Mouse (Mus musculus): ENCODE measurements around the gene Gcm1. TPM values are rescaled to one million over a fixed set of nuclear protein-coding genes. Genes with fewer than 3 reads are reported as not detected.
A peak's percentile ranks its signal among the peaks of the same experiment; 100 is the strongest.

The Gcm1 gene
- polyA plus RNA-seq, 1 experiment from 2014 or later: not detected

GRCm38 (mm10) chr9:78101431-78101830, 49.7 kb downstream of the Gcm1 start:
- no peak for ATAC-seq (replicated peaks; ENCODE audit: insufficient number of reproducible peaks, insufficient read depth, low FRiP score, low read depth)
- Histone ChIP-seq H3K36me3 (peaks cover 46% of the 10 kb centered on the region), H3K27me3 (no peaks in the 10 kb centered on the region), H3K4me1 (replicated peaks) (peaks cover 10% of the 10 kb centered on the region), H3K4me3 (no peak overlapping the region), H3K4me2 (no peak overlapping the region), H3K9ac (no peak overlapping the region), H3K27ac (no peak overlapping the region), H3K9me3 (replicated peaks) (no peaks in the 10 kb centered on the region; the same call in 1 of the 2 replicates)
- WGBS: 55% methylated on average over 4 of the region's 4 CpGs

- H3K4me1 ChIP-seq (replicated peaks): peaks cover 20% of the 10 kb centered on the region
- 90% methylated on average over 8 of the region's 8 CpGs for whole genome bisulfite sequencing
- H3K36me3 ChIP-seq: peaks cover 21% of the 10 kb centered on the region; the same call in 1 of the 2 replicates
- no peak overlapping the region for H3K9ac ChIP-seq
- no peak overlapping the region for H3K27ac ChIP-seq
- H3K27me3 ChIP-seq: no peaks in the 10 kb centered on the region
- H3K4me2 ChIP-seq: no peak overlapping the region
- H3K4me3 ChIP-seq: no peak overlapping the region
- no peak for ATAC-seq (replicated peaks; ENCODE audit: insufficient number of reproducible peaks, insufficient read depth, low FRiP score, low read depth)
- H3K9me3 ChIP-seq (replicated peaks): no peaks in the 10 kb centered on the region
Measured at GRCm38 (mm10) chr9:78103965-78104560, 52.3 kb downstream of the Gcm1 start.

- H3K4me2 ChIP-seq: no peak overlapping the region
- H3K27ac ChIP-seq: no peak overlapping the region
- no peak overlapping the region for H3K4me3 ChIP-seq
- ATAC-seq (replicated peaks; ENCODE audit: insufficient number of reproducible peaks, insufficient read depth, low FRiP score, low read depth): no peak
- no peak overlapping the region for H3K9ac ChIP-seq
- H3K27me3 ChIP-seq: no peaks in the 10 kb centered on the region
- H3K9me3 ChIP-seq (replicated peaks): no peaks in the 10 kb centered on the region
- H3K4me1 ChIP-seq (replicated peaks): peaks cover 26% of the 10 kb centered on the region
- WGBS: 83% methylated on average over 6 of the region's 6 CpGs
- H3K36me3 ChIP-seq: peaks cover 15% of the 10 kb centered on the region; the same call in 1 of the 2 replicates
Measured at GRCm38 (mm10) chr9:78104973-78105372, 53.2 kb downstream of the Gcm1 start.

- ATAC-seq (replicated peaks; ENCODE audit: insufficient number of reproducible peaks, insufficient read depth, low FRiP score, low read depth): no peak
- Histone ChIP-seq H3K36me3 (peaks cover 10% of the 10 kb centered on the region; the same call in 1 of the 2 replicates), H3K4me1 (replicated peaks) (peaks cover 26% of the 10 kb centered on the region), H3K4me2 (no peak overlapping the region), H3K27me3 (no peaks in the 10 kb centered on the region), H3K9me3 (replicated peaks) (no peaks in the 10 kb centered on the region), H3K9ac (0 out of 2 replicates have a peak overlapping the region, but pooled peaks have one; percentile 8), H3K27ac (no peak overlapping the region), H3K4me3 (no peak overlapping the region)
- WGBS: 60% methylated on average over 6 of the region's 6 CpGs
Measured at GRCm38 (mm10) chr9:78105501-78105932, 53.8 kb downstream of the Gcm1 start.

GRCm38 (mm10) chr9:78106821-78107220, 55.1 kb downstream of the Gcm1 start:
- 83% methylated on average over 4 of the region's 4 CpGs for WGBS
- Histone ChIP-seq H3K4me1 (replicated peaks) (peaks cover 26% of the 10 kb centered on the region), H3K27ac (no peak overlapping the region), H3K36me3 (no peaks in the 10 kb centered on the region), H3K4me2 (peak overlapping the region; percentile 83; the same call in 1 of the 2 replicates), H3K4me3 (no peak overlapping the region; the same call in 1 of the 2 replicates), H3K9ac (no peak overlapping the region), H3K27me3 (no peaks in the 10 kb centered on the region), H3K9me3 (replicated peaks) (no peaks in the 10 kb centered on the region)
- ATAC-seq (replicated peaks; ENCODE audit: insufficient number of reproducible peaks, insufficient read depth, low FRiP score, low read depth): no peak

- Histone ChIP-seq H3K36me3 (no peaks in the 10 kb centered on the region), H3K4me2 (peak overlapping the region; percentile 83), H3K9me3 (replicated peaks) (no peaks in the 10 kb centered on the region), H3K27me3 (no peaks in the 10 kb centered on the region), H3K27ac (peak overlapping the region; percentile 96), H3K4me1 (replicated peaks) (peaks cover 26% of the 10 kb centered on the region), H3K4me3 (peak overlapping the region; percentile 91), H3K9ac (peak overlapping the region; percentile 91)
- 15% methylated on average over 6 of the region's 6 CpGs for WGBS
- ATAC-seq (replicated peaks; ENCODE audit: insufficient number of reproducible peaks, insufficient read depth, low FRiP score, low read depth): no peak
Measured at GRCm38 (mm10) chr9:78107582-78107911, 55.8 kb downstream of the Gcm1 start.

GRCm38 (mm10) chr9:78107912-78108795, 56.4 kb downstream of the Gcm1 start:
- Histone ChIP-seq H3K9ac (peak overlapping the region; percentile 91), H3K4me2 (peak overlapping the region; percentile 83), H3K4me3 (peak overlapping the region; percentile 91), H3K27me3 (no peaks in the 10 kb centered on the region), H3K4me1 (replicated peaks) (peaks cover 26% of the 10 kb centered on the region), H3K9me3 (replicated peaks) (no peaks in the 10 kb centered on the region), H3K36me3 (no peaks in the 10 kb centered on the region), H3K27ac (peak overlapping the region; percentile 96)
- peak; percentile 76 for ATAC-seq (replicated peaks; ENCODE audit: insufficient number of reproducible peaks, insufficient read depth, low FRiP score, low read depth)
- WGBS: 1% methylated on average over 87 of the region's 88 CpGs

- Histone ChIP-seq H3K4me3 (peak within 1 kb of the TSS; percentile 91), H3K4me2 (peak within 1 kb of the TSS; percentile 83), H3K9me3 (replicated peaks) (no peaks in the 10 kb centered on the region), H3K36me3 (no peaks in the 10 kb centered on the region), H3K27ac (peak within 1 kb of the TSS; percentile 96), H3K9ac (peak within 1 kb of the TSS; percentile 91), H3K27me3 (no peaks in the 10 kb centered on the region), H3K4me1 (replicated peaks) (peaks cover 27% of the 10 kb centered on the region)
- peak; percentile 89 for ATAC-seq (replicated peaks; ENCODE audit: insufficient number of reproducible peaks, insufficient read depth, low FRiP score, low read depth)
- 0% methylated on average over 20 of the region's 20 CpGs for WGBS
Measured at GRCm38 (mm10) chr9:78108796-78109239, 57.1 kb downstream of the Gcm1 start, which contains the start of the genes Fbxo9 and Ick. Fbxo9 (minus strand) TSS chr9:78109065. Ick (plus strand) TSS chr9:78109192.

GRCm38 (mm10) chr9:78109656-78110055, 57.9 kb downstream of the Gcm1 start:
- Histone ChIP-seq H3K36me3 (no peaks in the 10 kb centered on the region), H3K4me2 (peak overlapping the region; percentile 83), H3K9me3 (replicated peaks) (no peaks in the 10 kb centered on the region), H3K4me1 (replicated peaks) (peaks cover 35% of the 10 kb centered on the region), H3K9ac (no peak overlapping the region), H3K4me3 (peak overlapping the region; percentile 91), H3K27me3 (no peaks in the 10 kb centered on the region), H3K27ac (no peak overlapping the region; the same call in 1 of the 2 replicates)
- 50% methylated on average over 5 of the region's 5 CpGs for WGBS
- ATAC-seq (replicated peaks; ENCODE audit: insufficient number of reproducible peaks, insufficient read depth, low FRiP score, low read depth): no peak

GRCm38 (mm10) chr9:78111456-78111855, 59.7 kb downstream of the Gcm1 start:
- Histone ChIP-seq H3K4me1 (replicated peaks) (peaks cover 34% of the 10 kb centered on the region), H3K9me3 (replicated peaks) (no peaks in the 10 kb centered on the region), H3K9ac (no peak overlapping the region), H3K4me3 (no peak overlapping the region), H3K27me3 (no peaks in the 10 kb centered on the region), H3K27ac (no peak overlapping the region), H3K4me2 (no peak overlapping the region), H3K36me3 (no peaks in the 10 kb centered on the region)
- no peak for ATAC-seq (replicated peaks; ENCODE audit: insufficient number of reproducible peaks, insufficient read depth, low FRiP score, low read depth)
- WGBS: 87% methylated on average over 2 of the region's 2 CpGs

GRCm38 (mm10) chr9:78112770-78113537, 61.2 kb downstream of the Gcm1 start:
- Histone ChIP-seq H3K36me3 (no peaks in the 10 kb centered on the region), H3K9me3 (replicated peaks) (no peaks in the 10 kb centered on the region), H3K4me1 (replicated peaks) (peaks cover 27% of the 10 kb centered on the region), H3K4me2 (peak overlapping the region; percentile 66), H3K27ac (peak overlapping the region; percentile 93), H3K27me3 (no peaks in the 10 kb centered on the region), H3K9ac (peak overlapping the region; percentile 99), H3K4me3 (peak overlapping the region; percentile 96)
- ATAC-seq (replicated peaks; ENCODE audit: insufficient number of reproducible peaks, insufficient read depth, low FRiP score, low read depth): peak; percentile 69
- 2% methylated on average over 47 of the region's 47 CpGs for WGBS

Measured in heart, embryonic 15.5 days (tissue).